Mouse (Mus musculus) gastrocnemius, postnatal 14 days (tissue): ENCODE measurements around the gene Kcnj6. TPM values are rescaled to one million over a fixed set of nuclear protein-coding genes. Genes with fewer than 3 reads are reported as not detected.
"Not testable (repeated sequence)": the region's sequence is repeated elsewhere in the genome, so short reads cannot be mapped to it uniquely, and the experiment has no call there.

Experiments
- DNase-seq: peaks from one replicate; pipeline ENCODE4 v3.0.0; 2021; ENCODE audit warnings: mixed read lengths
- intact Hi-C: fragments of 180-260 bp; cut with DNase I; formaldehyde crosslinking; loops from one replicate; pipeline ENCODE4 v1.15.1; 2025; ENCODE audit warnings: low total_unique reads
- total RNA-seq, 2 experiments: library from RNA; stranded (reverse); gene quantifications; 2 replicates each; pipeline ENCODE4 v1.2.3; 2021

Gene Kcnj6
- total RNA-seq, 2 experiments from 2014 or later: 0.10 TPM; not detected in 1

- intact Hi-C loops: no loop called here
Measured at GRCm38 (mm10) chr16:94865796-94866195, 131.7 kb downstream of the Kcnj6 start.

GRCm38 (mm10) chr16:94865101-94865500, 132.4 kb downstream of the Kcnj6 start:
- no peak for DNase-seq
- intact Hi-C loops: no loop called here

More at GRCm38 (mm10) chr16:94865796-94866195, 131.7 kb downstream of the Kcnj6 start:
- no peak for DNase-seq

- intact Hi-C loops: no loop called here
Measured at GRCm38 (mm10) chr16:94863475-94863874, 134.0 kb downstream of the Kcnj6 start.

GRCm38 (mm10) chr16:94855990-94856389, 141.5 kb downstream of the Kcnj6 start:
- DNase-seq: no peak
- intact Hi-C loops: no loop called here

More at GRCm38 (mm10) chr16:94863475-94863874, 134.0 kb downstream of the Kcnj6 start:
- DNase-seq: no peak

- no peak for DNase-seq
- intact Hi-C loops: no loop called here
Measured at GRCm38 (mm10) chr16:94852407-94853160, 144.9 kb downstream of the Kcnj6 start.

GRCm38 (mm10) chr16:94850393-94850792, 147.1 kb downstream of the Kcnj6 start:
- intact Hi-C loops: no loop called here
- DNase-seq: no peak

GRCm38 (mm10) chr16:94845996-94846395, 151.5 kb downstream of the Kcnj6 start:
- intact Hi-C loops: no loop called here
- DNase-seq: no peak

- intact Hi-C loops: no loop called here
- no peak for DNase-seq
Measured at GRCm38 (mm10) chr16:94844769-94845168, 152.7 kb downstream of the Kcnj6 start.

- intact Hi-C loops: no loop called here
- no peak for DNase-seq
Measured at GRCm38 (mm10) chr16:94839398-94839797, 158.1 kb downstream of the Kcnj6 start.

- intact Hi-C loops: no loop called here
- no peak for DNase-seq
Measured at GRCm38 (mm10) chr16:94837881-94838280, 159.6 kb downstream of the Kcnj6 start.

GRCm38 (mm10) chr16:94834502-94834901, 163.0 kb downstream of the Kcnj6 start:
- DNase-seq: no peak
- intact Hi-C loops: no loop called here

- intact Hi-C loops: no loop called here
- DNase-seq: no peak
Measured at GRCm38 (mm10) chr16:94828166-94828565, 169.3 kb downstream of the Kcnj6 start.

- DNase-seq: peak; percentile 33
- intact Hi-C loops: no loop called here
Measured at GRCm38 (mm10) chr16:94827092-94827585, 170.4 kb downstream of the Kcnj6 start.

- DNase-seq: no peak
- intact Hi-C loops: no loop called here
Measured at GRCm38 (mm10) chr16:94825274-94825673, 172.2 kb downstream of the Kcnj6 start.

- no peak for DNase-seq
- intact Hi-C loops: no loop called here
Measured at GRCm38 (mm10) chr16:94822611-94823010, 174.9 kb downstream of the Kcnj6 start.

- intact Hi-C loops: no loop called here
- no peak for DNase-seq
Measured at GRCm38 (mm10) chr16:94821610-94822009, 175.9 kb downstream of the Kcnj6 start.

- intact Hi-C loops: no loop called here
- no peak for DNase-seq
Measured at GRCm38 (mm10) chr16:94816391-94816790, 181.1 kb downstream of the Kcnj6 start.

- no peak for DNase-seq
- intact Hi-C loops: no loop called here
Measured at GRCm38 (mm10) chr16:94815891-94816290, 181.6 kb downstream of the Kcnj6 start.

- intact Hi-C loops, DNase-seq: not testable (repeated sequence)
Measured at GRCm38 (mm10) chr16:94809286-94809685, 188.2 kb downstream of the Kcnj6 start.

GRCm38 (mm10) chr16:94798241-94798640, 199.3 kb downstream of the Kcnj6 start:
- no peak for DNase-seq
- intact Hi-C loops: loop anchor here (10.0 kb wide), 1 partner anchor 557 kb away; no protein-coding TSS in a partner anchor

- no peak for DNase-seq
- intact Hi-C loops: loop anchor here (10.0 kb wide), 1 partner anchor 557 kb away; no protein-coding TSS in a partner anchor
Measured at GRCm38 (mm10) chr16:94797366-94797765, 200.1 kb downstream of the Kcnj6 start.
